Mouse (Mus musculus): ENCODE measurements at regions not wholly inside any gene's neighbourhood (a gene's known extent, or its start where the extent isn't known, plus 50 kb on each side); places are given as distances from the start of the nearest gene placed in this dataset.

DNA sequence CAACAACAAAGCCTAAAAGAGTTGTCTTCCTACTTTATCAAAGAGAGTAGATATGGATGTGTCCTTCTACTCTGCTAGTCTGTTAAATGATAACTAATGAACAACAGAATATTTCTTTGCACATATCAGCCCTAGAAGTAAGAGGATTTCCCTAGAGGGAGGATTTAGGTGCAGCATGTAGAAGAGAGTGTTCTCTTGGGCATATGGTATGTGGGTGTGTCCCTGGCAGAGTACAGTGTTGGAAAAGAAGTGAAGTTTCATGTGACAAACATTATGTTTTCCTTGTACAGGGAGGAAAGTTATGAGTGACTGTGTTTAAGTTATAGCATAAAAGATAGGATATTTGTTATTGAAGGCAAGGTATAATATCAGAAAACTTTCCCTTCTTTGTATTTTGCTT lies 143.6 kb upstream of the Sphkap start:
- no peak for ATAC-seq (replicated peaks; ENCODE audit: poor library complexity)

DNA sequence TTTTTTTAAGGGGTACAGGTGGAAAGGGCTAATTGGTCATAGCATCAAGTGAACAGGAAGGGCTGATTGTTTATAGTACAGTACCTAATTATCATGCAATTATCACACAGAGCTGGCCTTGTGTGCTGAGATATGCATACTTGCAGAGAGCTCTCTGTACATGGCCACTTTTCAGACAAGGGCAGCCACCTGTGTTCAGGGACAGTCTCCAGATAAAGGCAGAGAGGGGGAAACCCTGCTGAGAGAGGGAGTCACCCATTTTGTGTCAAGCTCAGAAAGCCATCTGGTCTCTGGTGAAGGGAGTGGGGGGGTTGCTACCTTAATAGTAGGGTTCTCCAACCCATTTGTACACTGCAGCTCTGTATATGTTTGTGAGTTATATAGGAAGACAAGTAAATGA lies 127.5 kb upstream of the Sphkap start:
- no peak for ATAC-seq (replicated peaks; ENCODE audit: poor library complexity)

DNA sequence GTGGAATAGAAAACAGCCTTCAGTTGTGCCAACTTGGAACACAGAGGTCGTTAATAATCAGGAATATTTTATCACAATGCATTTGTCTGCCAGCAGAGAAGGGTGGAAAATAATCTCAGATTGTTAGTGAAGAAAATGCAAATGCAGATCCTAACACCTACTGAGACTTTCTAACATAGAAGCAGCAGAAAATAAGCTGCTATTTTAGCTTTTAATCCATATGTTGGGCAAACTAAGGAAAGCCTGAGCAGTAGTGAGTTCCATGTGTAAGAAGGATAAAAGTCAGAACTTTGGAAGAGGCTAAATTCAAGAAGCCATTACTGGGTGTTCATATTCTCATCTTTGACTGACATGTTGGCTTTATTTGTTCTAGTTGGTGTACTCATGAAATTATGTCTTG lies 119.8 kb upstream of the Sphkap start:
- ATAC-seq (replicated peaks; ENCODE audit: poor library complexity) = no peak

DNA sequence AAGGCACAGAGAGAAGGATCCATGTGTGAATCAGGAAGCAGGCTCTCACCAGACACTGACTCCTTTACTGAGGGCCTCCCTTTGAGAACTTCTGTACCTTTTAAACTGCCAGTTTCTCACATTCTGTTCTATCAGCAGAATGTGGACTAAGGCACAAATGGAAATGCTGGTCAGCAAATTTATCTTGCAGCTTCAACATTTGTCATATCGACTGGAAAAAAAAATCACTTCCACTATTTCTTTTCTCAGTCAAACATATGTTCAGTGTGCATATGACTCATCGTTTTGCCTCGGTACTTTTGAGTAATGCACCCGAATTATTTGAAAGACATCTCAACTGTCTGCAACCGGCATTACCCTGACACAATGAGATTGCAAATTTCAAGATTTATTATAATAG lies 101.4 kb upstream of the Sphkap start:
- no peak for ATAC-seq (replicated peaks; ENCODE audit: poor library complexity)

DNA sequence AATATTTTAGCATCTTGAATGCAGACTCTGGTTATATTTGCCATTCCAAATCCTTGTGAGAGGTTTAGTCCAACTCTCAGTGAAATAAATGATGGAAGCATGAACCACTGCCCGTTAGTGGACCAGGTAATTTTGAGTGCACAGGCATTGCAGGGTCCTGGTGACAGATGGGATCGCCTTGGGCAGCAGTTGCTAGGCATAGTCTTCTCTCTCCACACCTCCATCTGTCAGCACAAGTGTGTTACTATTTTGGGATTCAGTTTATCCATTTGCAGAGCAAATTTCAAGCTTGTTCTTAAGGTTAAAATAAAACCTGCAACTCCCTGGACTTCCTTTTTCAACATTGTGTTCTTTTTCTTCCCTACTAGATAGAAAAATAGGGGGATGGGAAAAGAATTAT lies 97.4 kb upstream of the Sphkap start:
- ATAC-seq (replicated peaks; ENCODE audit: poor library complexity) = no peak

DNA sequence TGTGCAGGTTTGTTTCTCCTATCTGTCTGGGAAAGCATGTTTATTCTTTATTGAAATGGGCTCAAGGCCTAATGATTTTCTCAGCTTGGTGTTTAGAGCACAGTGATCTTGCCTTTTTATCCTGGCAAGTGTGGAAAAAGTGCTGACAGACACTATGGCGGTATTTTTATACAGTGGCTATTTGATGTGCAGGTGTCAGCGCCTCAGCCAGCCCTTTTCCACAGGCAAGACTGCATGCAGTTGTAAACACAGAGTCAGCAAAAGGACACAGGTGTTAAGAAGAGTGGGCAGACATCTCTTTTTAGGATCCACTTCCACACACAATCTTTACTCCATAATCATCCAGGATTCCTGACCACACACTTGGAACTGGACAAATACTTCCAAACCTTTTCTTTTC lies 88.9 kb upstream of the Sphkap start:
- ATAC-seq (replicated peaks; ENCODE audit: poor library complexity) = no peak

DNA sequence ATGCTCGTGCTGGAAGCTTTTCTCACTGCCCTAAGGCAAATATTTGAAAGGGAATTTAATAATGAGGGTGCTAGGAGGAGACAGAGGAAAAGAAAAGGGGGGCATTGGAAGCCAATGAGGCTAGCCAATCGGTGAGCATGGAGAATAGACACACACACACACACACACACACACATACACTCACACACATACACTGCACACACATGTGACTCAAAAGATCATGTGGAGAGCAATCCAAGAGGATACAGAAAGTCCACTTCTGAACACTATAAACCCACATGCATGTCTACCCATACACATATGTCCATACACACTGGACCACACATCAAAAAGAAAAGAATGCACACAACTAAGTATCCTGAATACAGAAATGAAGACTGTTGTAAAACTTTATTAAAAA lies 88.4 kb upstream of the Sphkap start:
- ATAC-seq (replicated peaks; ENCODE audit: poor library complexity) = no peak

DNA sequence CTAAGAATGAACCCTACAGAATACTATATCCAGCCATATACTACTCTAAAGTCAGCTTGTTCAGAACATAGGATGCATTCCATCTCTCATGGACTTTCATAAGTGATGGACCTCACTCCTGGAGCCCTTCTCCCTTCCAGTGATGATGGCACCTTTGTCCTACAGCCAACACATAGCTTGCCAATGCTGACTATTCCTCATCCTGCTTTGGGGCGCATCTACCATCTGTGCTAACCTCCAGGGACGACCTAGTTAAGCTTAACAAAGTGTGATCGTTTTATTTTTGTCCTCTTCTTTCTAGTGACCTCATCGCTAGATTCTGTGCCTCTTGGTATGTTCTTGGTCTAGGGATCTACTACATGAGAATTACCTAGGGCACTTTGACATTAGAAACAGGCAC lies 87.0 kb upstream of the Sphkap start:
- no peak for ATAC-seq (replicated peaks; ENCODE audit: poor library complexity)

DNA sequence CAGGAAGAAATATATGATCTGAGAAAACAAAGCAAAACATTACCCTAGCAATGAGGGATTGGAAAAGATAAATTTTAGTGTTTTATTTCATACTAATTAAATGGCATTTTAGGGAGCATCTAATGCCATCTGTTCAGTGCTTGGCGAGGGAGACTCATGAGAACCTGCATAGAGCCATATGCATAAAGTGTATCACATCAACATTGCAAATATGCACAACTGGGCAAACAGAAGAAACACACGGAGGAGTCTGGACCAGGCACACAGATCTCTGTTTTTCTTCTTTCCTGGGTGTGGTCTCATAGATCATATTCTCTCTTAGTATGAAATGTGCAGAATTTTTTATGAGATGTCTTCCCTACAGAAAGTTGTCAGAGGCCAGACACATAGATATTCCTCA lies 71.1 kb upstream of the Sphkap start:
- ATAC-seq (replicated peaks; ENCODE audit: poor library complexity) = no peak
